ENCODE assay signal across 10 mouse cellular contexts in the genomic region with DNA sequence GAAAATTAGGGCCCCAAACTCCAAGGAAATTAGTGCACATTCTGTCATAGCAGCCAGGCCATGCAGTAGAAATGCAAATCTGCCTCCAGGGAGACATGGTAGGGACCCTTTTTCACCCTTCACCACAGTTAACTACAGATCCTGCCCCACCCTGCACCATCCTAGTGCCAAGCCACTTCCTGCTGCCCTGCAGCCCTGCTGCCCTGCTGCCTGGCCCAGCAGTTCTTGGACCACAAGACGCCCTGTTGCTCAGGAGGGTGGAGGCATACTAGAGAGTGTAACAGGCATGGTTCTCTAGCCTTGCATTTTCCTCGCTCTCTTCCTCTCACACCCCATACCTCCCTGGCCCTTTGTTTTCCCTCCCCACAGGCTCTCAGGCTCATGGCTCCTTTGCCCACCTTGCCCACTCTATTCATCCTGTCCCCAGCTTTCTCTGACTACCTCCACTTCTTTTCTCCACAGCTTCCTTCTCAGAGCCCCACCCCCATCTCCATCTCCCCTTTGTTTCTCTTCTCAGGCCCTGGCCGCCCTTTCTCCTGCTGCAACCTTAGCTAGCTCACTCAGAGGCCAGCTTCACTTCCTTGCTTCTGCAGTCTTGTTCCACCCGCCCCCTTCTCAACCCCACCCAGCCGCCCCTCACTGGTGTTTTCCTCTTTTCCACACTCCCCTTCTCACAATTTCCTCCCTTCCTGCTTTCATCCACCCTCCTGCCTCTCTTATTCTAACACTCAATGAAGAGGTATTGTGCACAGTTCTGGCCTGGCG. TPM values are rescaled to one million over a fixed set of nuclear protein-coding genes. Genes with fewer than 3 reads are reported as not detected.
DNase-seq lines count a peak whose midpoint lies in the region; ATAC-seq and TF ChIP-seq lines count a peak whose summit lies in the region.
"Had no signal": no experiment of that assay in that cellular context is flagged by ENCODE, and none has a peak within 500 bp of the region (broad histone marks: within the 10 kb centered on the region; RNA-seq: fewer than 3 reads in every experiment).

No protein-coding gene starts in this region.

- peak overlapping the region; percentile 48 for H3K27ac ChIP-seq in heart, embryonic 15.5 days
- no peak overlapping the region for H3K27ac ChIP-seq in lung, postnatal 0 days (ENCODE audit: low read length)
- H3K27ac ChIP-seq in forebrain, embryonic 16.5 days (ENCODE audit: low read length) = no peak overlapping the region

- no peak for TF ChIP-seq CTCF in lung, postnatal 0 days (IDR thresholded peaks at IDR 0.05)

- no peaks in the 10 kb centered on the region for H3K27me3 ChIP-seq in heart, embryonic 15.5 days
- no peaks in the 10 kb centered on the region for H3K27me3 ChIP-seq in lung, postnatal 0 days (replicated peaks; ENCODE audit: insufficient read depth, low read length)
- no peaks in the 10 kb centered on the region for H3K27me3 ChIP-seq in forebrain, embryonic 16.5 days (replicated peaks; ENCODE audit: control insufficient read depth, insufficient read depth, low read length)
- H3K27me3 ChIP-seq: megakaryocyte, embryonic 14.5 days had no signal

- no peak overlapping the region for H3K4me2 ChIP-seq in heart, embryonic 15.5 days
- H3K4me2 ChIP-seq in lung, postnatal 0 days (replicated peaks; ENCODE audit: low read depth, low read length) = no peak overlapping the region
- no peak overlapping the region for H3K4me2 ChIP-seq in forebrain, embryonic 16.5 days (ENCODE audit: low read length)

- peaks cover 36% of the 10 kb centered on the region for H3K4me1 ChIP-seq in heart, embryonic 15.5 days (replicated peaks)
- peaks cover 12% of the 10 kb centered on the region; the same call in 1 of the 2 replicates for H3K4me1 ChIP-seq in lung, postnatal 0 days (ENCODE audit: insufficient read depth, low read depth, low read length)
- peaks cover 7% of the 10 kb centered on the region; the same call in 1 of the 2 replicates for H3K4me1 ChIP-seq in forebrain, embryonic 16.5 days (replicated peaks; ENCODE audit: control insufficient read depth, insufficient read depth, low read length)
- H3K4me1 ChIP-seq: megakaryocyte, embryonic 14.5 days had no signal

- no peak for DNase-seq in heart, postnatal 14 days
- no peak for DNase-seq in lung, postnatal 0 days (ENCODE audit: low spot score)
- DNase-seq in lung, adult 18-20 months = no peak
- DNase-seq in R1 (ENCODE audit: low read depth, low spot score) = peak; percentile 76
- no peak for DNase-seq in cerebellum, adult 11 months
- DNase-seq in thymus, postnatal 14 days = no peak
- DNase-seq: liver had no signal

- TF ChIP-seq EP300 in lung, postnatal 0 days (IDR thresholded peaks at IDR 0.05) = no peak

- H3K4me3 ChIP-seq in heart, embryonic 15.5 days = no peak overlapping the region
- H3K4me3 ChIP-seq in lung, postnatal 0 days (ENCODE audit: low read depth, low read length) = no peak overlapping the region
- H3K4me3 ChIP-seq in forebrain, embryonic 16.5 days (replicated peaks; ENCODE audit: low read length) = no peak overlapping the region
- H3K4me3 ChIP-seq: megakaryocyte, embryonic 14.5 days had no signal

- no peak overlapping the region for H3K9ac ChIP-seq in heart, embryonic 15.5 days
- H3K9ac ChIP-seq in lung, postnatal 0 days (replicated peaks; ENCODE audit: low read depth) = no peak overlapping the region
- H3K9ac ChIP-seq in forebrain, embryonic 16.5 days (replicated peaks; ENCODE audit: low read depth, low read length) = no peak overlapping the region

- intact Hi-C loops in heart, postnatal 14 days (cut with DNase I) = no loop called here

- ATAC-seq in heart, embryonic 15.5 days (replicated peaks; ENCODE audit: insufficient number of reproducible peaks, insufficient read depth, low FRiP score, low read depth) = no peak; the same call in 1 of the 2 replicates
- peak; percentile 50; the same call in 1 of the 2 replicates for ATAC-seq in lung, postnatal 0 days
- 0 out of 2 replicates have a peak, but pooled peaks have one; percentile 27 for ATAC-seq in forebrain, embryonic 16.5 days

- peaks cover 4% of the 10 kb centered on the region; the same call in 1 of the 2 replicates for H3K36me3 ChIP-seq in heart, embryonic 15.5 days
- H3K36me3 ChIP-seq in lung, postnatal 0 days (ENCODE audit: insufficient read depth, low read length) = no peaks in the 10 kb centered on the region
- H3K36me3 ChIP-seq in forebrain, embryonic 16.5 days (ENCODE audit: control insufficient read depth, insufficient read depth) = no peaks in the 10 kb centered on the region

- WGBS in heart, embryonic 15.5 days = 56% methylated on average over 6 of the region's 6 CpGs
- WGBS in lung, postnatal 0 days = 41% methylated on average over 6 of the region's 6 CpGs
- WGBS in forebrain, embryonic 16.5 days = 28% methylated on average over 6 of the region's 6 CpGs

- no peaks in the 10 kb centered on the region for H3K9me3 ChIP-seq in heart, embryonic 15.5 days (replicated peaks)
- H3K9me3 ChIP-seq in lung, postnatal 0 days (ENCODE audit: low read length) = no peaks in the 10 kb centered on the region
- H3K9me3 ChIP-seq in forebrain, embryonic 16.5 days (ENCODE audit: control insufficient read depth, low read length) = no peaks in the 10 kb centered on the region

RNA-seq across cellular contexts. Expression of a gene that starts 29.9 kb away (rescaled TPM):
- polyA plus RNA-seq in heart, embryonic 15.5 days (2015; fragmentation: Nextera tagmentation; extraction: Ambion mirVana) = 9.0 and 13.1 TPM in 2 replicates
- total RNA-seq in heart, postnatal 14 days (2021) = 1 to 10 TPM; 8.8 to 9.9 TPM
- polyA plus RNA-seq in lung, postnatal 0 days (2015; fragmentation: Nextera tagmentation; extraction: Ambion mirVana) = 3.5 TPM in 2 replicates
- polyA plus RNA-seq in forebrain, embryonic 16.5 days (2015; fragmentation: Nextera tagmentation; extraction: Ambion mirVana) = 3.7 and 4.6 TPM in 2 replicates
